Mouse (Mus musculus): ENCODE data around the gene Ctnna3.

The Ctnna3 gene

GRCm38 (mm10) chr10:63526027-63526426 lies 96.1 kb downstream of the Ctnna3 start:
- DNase-seq (ENCODE audit: low spot score): no peak

DNA sequence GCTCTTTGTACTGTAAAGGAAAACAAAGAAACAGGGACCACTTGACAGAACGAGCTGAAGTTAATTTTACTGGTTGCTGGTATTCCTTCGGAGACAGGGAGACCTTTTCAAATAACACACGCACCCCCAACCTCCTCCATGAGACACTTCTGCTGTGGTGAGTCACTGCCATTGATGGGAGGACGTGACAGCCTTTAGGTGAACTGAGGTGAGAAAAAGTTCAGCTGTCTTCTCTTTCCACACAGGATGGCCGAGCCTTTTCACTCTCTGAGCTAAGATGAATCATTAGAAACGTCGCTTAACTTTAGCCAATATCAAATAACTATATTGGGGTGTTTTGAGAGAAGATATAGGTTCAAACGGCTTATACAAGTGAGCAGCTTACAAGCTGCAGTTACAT lies 102.5 kb downstream of the Ctnna3 start:
- DNase-seq (ENCODE audit: low spot score): no peak

GRCm38 (mm10) chr10:63541754-63542153 lies 111.9 kb downstream of the Ctnna3 start:
- peak; percentile 2 for DNase-seq (ENCODE audit: low spot score)

DNA sequence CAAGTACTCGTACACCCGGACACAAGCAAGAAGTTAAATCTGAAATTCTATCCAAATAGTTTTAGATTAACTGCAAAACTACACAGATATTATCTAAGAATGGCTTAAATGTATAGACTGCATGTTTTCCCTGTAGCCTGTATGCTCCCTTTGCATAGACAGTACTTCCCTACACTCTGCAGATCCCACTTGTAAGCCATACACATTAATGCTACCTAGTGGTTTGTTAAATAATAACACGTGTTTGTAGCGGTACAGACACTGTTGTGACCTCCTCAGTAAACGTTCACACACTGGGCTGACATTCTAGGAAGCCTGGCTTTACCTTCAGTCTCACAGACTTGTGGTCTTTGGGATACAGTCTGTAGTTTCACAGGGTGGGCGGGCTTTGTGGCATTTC lies 112.6 kb downstream of the Ctnna3 start:
- no peak for DNase-seq (ENCODE audit: low spot score)

- DNase-seq (ENCODE audit: low spot score): no peak
Observed at GRCm38 (mm10) chr10:63566691-63567090, 136.8 kb downstream of the Ctnna3 start.

DNA sequence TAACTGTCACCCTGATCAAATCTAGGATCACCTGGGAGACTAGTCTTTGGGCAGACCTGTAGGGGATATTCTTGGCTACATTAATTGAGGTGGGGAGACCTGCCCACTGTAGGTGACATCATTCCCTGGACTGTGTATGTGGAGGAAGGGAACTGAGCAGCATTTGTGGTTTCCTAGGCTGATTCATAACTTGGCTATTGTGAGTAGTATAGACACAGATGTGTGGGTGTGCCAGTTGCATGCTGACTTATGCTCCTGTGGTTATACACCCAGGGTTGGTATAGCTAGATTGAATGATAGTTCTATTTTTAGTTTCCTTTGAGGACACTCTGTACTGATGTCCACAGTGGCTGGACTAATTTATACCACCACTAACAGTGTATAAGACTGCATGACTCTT lies 141.7 kb downstream of the Ctnna3 start:
- no peak for DNase-seq (ENCODE audit: low spot score)

DNA sequence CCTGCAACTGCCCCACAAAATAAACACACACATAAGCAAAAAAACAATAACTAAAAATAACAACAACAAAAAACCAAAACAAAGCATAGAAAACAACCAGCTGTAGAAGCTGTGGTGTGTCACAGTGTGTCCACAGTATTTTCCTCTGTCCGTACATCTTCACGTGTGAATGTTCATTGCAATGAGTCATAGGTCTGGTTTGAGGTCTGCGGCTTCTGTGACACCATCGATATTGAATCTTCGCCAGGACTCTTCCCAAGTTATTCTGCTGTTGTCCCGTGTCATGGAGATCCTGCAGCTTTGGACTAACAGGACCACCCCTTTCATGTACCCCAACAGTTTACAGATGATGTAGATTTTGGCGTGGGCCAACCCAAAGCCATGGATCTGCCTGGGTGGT lies 143.0 kb downstream of the Ctnna3 start:
- DNase-seq (ENCODE audit: low spot score): no peak

DNA sequence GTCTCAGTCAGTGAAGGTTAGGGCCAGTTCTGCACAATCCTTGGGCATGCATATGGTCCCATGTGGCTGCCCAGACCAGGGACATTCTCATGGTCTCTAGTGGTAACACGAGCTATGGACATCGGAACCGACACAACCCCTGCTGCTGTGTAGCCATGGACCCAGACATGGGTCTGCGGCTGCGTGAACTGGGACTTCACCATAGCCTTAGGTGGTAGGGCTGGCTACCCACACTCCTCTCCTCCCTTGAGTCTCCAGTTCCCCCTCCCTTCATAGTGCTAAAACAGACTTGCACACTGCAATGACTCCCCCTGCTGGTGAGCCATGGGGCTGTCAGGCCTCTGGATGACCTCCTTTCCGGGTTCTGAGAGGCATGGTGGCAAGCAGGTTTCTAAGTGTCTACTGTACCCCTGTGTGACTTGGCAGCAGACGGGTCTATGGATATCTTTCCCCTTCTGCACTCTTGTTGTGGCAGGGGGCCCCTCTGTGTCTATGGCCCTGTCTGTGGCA lies 144.3 kb downstream of the Ctnna3 start:
- peak; percentile 9 for DNase-seq (ENCODE audit: low spot score)

GRCm38 (mm10) chr10:63582608-63583007 lies 152.7 kb downstream of the Ctnna3 start:
- DNase-seq (ENCODE audit: low spot score): peak; percentile 87

DNA sequence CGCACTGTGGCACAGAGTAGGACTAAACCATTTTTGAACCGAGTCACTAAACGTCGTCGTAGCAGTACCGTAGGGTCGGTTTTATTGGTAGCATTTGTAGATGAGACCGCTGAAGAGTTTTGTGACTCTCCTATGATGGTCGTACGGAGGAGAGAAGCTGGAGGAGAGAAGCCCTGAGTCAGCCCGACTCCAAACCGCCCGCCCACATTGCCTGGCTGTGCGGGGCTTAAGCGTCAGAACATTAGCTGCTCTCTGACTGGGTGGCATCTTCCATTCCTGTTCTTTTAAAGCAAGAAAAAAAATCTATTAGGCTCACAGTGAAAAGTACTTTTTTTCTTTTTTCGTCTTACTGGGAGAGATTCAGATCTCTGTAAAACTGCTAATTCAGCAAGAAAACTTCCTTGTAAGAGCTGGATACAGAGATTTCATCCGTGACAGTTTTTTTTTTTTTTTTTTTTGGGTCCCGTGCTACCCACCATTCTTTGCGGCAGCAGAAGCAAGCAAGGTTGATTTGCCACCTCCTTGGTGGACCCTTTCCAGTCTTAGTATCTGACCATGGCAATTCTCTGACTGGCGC lies 154.0 kb downstream of the Ctnna3 start:
- no peak for DNase-seq (ENCODE audit: low spot score)

GRCm38 (mm10) chr10:63599417-63599816 lies 169.5 kb downstream of the Ctnna3 start:
- no peak for DNase-seq (ENCODE audit: low spot score)

DNA sequence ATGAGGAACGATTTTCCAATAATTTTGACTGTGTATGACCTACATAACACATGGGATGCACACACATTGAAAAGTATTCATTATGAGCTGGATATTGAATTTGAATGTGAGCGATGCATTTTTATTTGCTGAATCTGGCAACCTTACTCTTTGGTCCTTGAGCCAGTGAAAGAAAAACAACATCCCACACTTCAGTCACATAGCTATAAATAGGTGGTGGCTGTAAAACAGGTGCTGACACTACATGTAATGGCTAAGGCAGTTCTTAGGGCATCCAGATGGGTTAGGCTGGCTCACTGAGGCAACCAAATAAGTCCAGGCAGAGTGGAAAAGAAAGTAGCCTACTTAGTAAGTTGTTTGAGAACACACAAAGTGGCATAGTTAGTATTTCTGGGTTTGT lies 171.3 kb downstream of the Ctnna3 start:
- no peak for DNase-seq (ENCODE audit: low spot score)

GRCm38 (mm10) chr10:63628546-63628945 lies 198.6 kb downstream of the Ctnna3 start:
- DNase-seq (ENCODE audit: low spot score): no peak

GRCm38 (mm10) chr10:63633915-63634314 lies 204.0 kb downstream of the Ctnna3 start:
- no peak for DNase-seq (ENCODE audit: low spot score)

GRCm38 (mm10) chr10:63637987-63638386 lies 208.1 kb downstream of the Ctnna3 start:
- DNase-seq (ENCODE audit: low spot score): no peak

GRCm38 (mm10) chr10:63647300-63647699 lies 217.4 kb downstream of the Ctnna3 start:
- DNase-seq (ENCODE audit: low spot score): no peak

DNA sequence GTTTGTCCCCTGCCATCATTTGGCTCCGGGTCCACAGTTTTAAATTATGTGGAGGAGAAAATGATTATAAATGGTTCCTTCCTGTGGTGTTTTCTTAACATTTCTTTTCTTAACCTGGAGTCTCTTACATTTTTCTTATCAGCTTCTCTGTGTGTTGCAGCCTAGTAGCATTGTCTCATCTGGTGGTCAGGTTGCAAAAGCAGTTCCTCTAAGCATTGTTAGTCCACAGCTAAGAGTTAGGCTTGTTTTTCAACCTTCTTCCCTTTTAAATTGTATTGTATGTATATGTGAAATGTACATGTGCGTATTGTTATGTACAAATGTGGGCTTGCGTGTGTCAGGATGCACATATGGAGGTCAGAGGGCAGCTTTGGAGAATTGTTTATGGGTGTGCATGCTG lies 220.4 kb downstream of the Ctnna3 start:
- DNase-seq (ENCODE audit: low spot score): no peak

DNA sequence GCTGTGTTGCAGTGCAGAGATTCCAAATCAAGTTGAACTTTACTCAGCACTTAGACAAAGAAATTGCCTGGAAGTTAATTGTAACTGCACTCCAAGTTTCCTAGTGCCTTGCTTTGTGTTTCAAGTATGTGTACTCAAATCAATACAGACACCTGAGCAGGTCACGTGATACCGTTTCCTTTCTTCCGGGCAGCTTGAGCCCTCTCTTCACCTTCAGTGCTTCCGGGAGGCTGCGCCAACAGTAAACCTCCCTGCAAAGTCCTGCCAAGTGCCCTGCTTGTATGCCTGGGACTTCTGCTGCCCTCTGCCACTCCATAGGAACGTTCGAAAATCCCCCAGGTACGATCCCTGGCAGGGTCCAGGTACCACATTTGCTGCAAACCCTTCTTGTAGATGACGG lies 223.0 kb downstream of the Ctnna3 start:
- DNase-seq (ENCODE audit: low spot score): no peak

GRCm38 (mm10) chr10:63653571-63653970 lies 223.7 kb downstream of the Ctnna3 start:
- DNase-seq (ENCODE audit: low spot score): no peak

- DNase-seq (ENCODE audit: low spot score): no peak
Observed at GRCm38 (mm10) chr10:63654560-63654959, 224.7 kb downstream of the Ctnna3 start.

GRCm38 (mm10) chr10:63676343-63676742 lies 246.4 kb downstream of the Ctnna3 start:
- DNase-seq (ENCODE audit: low spot score): no peak

GRCm38 (mm10) chr10:63689233-63689632 lies 259.3 kb downstream of the Ctnna3 start:
- DNase-seq (ENCODE audit: low spot score): no peak

- no peak for DNase-seq (ENCODE audit: low spot score)
Observed at GRCm38 (mm10) chr10:63689651-63690050, 259.8 kb downstream of the Ctnna3 start.

DNA sequence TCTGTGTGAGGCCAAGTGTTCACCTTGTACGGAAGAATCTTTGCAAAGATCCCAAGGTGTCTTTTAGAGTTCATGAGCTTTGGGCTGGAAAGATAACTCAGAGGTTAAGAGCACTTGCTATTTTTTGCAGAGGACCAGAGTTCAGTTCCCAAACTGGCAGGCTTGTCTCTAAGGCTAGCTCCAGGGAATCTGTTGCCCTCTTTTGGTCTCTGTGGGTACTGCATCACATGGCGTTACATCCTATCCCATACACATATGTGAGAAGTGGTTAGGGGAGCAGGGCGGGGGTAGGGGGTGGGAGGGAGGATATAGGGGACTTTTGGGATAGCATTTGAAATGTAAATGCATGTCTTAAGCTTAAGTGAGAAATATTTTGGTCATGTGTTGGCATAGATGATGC lies 262.1 kb downstream of the Ctnna3 start:
- peak; percentile 10 for DNase-seq (ENCODE audit: low spot score)
